Mouse (Mus musculus): ENCODE measurements at regions not wholly inside any gene's neighbourhood (a gene's known extent, or its start where the extent isn't known, plus 50 kb on each side); places are given as distances from the start of the nearest gene placed in this dataset.

DNA sequence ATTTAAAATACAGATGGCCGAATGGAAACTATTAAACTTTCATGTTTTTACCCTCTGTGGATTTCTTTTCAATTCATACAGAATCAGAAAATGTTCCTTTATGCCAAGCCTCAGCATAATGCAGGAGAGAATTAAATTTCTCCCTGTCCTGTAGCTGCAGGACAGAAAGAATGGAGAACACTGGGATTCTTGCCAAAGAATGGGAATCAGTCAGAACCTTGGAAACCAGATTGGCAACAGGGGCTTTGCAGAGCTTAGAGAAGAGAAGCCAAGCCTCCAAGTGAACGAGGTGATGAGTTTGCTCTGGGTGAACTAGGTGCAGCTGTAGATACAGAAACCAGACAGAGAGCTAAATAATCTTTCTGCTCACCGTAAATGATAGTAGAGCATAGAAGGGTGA is 64.6 kb downstream of the Npy5r start:
- no peak overlapping the region for H3K9ac ChIP-seq (ENCODE audit: low read length)
- no peak overlapping the region for H3K27ac ChIP-seq (replicated peaks)
- no peaks in the 10 kb centered on the region for H3K36me3 ChIP-seq (ENCODE audit: control insufficient read depth, insufficient read depth, low read length)
- no peaks in the 10 kb centered on the region for H3K27me3 ChIP-seq (ENCODE audit: control insufficient read depth, insufficient read depth, low read length)
- ATAC-seq (ENCODE audit: low FRiP score, low TSS enrichment) (no peak), DNase-seq (ENCODE audit: low spot score) (no peak)
- 46% methylated on average over 3 of the region's 3 CpGs for WGBS
- H3K4me2 ChIP-seq (replicated peaks; ENCODE audit: low read depth) = no peak overlapping the region
- no peak overlapping the region for H3K4me3 ChIP-seq (ENCODE audit: low read depth, low read length)
- no peaks in the 10 kb centered on the region for H3K4me1 ChIP-seq (replicated peaks; ENCODE audit: control insufficient read depth, insufficient read depth)
- H3K9me3 ChIP-seq (ENCODE audit: control insufficient read depth, low read length) = no peaks in the 10 kb centered on the region
- TF ChIP-seq EP300 (optimal IDR thresholded peaks at IDR 0.05) (no peak), CTCF (IDR thresholded peaks at IDR 0.05; ENCODE audit: low read depth) (no peak)

DNA sequence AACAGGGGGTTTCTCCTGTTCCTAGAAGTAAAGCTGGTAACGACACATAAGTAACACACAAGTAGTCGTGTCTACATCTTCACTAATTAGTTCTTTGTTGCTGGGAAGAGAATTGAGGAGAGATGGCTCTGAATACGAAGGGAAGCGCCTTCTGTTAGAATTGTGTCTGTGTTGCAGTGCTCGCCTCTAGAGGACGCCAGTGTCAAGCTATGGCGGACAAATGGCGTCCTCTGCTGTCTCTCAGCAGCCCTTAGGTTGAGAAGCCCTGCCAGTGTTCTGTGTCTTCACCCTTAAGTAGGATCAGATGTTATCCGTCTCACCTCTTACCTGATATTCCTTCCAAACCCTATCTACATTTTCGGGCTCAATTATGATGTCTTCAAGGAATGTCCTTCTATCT is 64.1 kb downstream of the Npy5r start:
- Histone ChIP-seq H3K9me3 (ENCODE audit: control insufficient read depth, low read length) (no peaks in the 10 kb centered on the region), H3K4me3 (ENCODE audit: low read depth, low read length) (no peak overlapping the region), H3K4me2 (replicated peaks; ENCODE audit: low read depth) (no peak overlapping the region), H3K9ac (ENCODE audit: low read length) (no peak overlapping the region), H3K27ac (replicated peaks) (no peak overlapping the region), H3K27me3 (ENCODE audit: control insufficient read depth, insufficient read depth, low read length) (no peaks in the 10 kb centered on the region), H3K36me3 (ENCODE audit: control insufficient read depth, insufficient read depth, low read length) (no peaks in the 10 kb centered on the region), H3K4me1 (replicated peaks; ENCODE audit: control insufficient read depth, insufficient read depth) (no peaks in the 10 kb centered on the region)
- no peak for DNase-seq (ENCODE audit: low spot score)
- no peak for ATAC-seq (ENCODE audit: low FRiP score, low TSS enrichment)
- 68% methylated on average over 10 of the region's 10 CpGs for WGBS
- peak; percentile 20; the same call in 1 of the 2 replicates for TF ChIP-seq CTCF (IDR thresholded peaks at IDR 0.05; ENCODE audit: low read depth)
- no peak for TF ChIP-seq EP300 (optimal IDR thresholded peaks at IDR 0.05)

All from stomach, postnatal 0 days (tissue).